Mouse (Mus musculus): Measurements from ENCODE around the gene Lsmem1. TPM values are rescaled to one million over a fixed set of nuclear protein-coding genes. Genes with fewer than 3 reads are reported as not detected.
"Not testable (repeated sequence)": the region's sequence is repeated elsewhere in the genome, so short reads cannot be mapped to it uniquely, and the experiment has no call there.

Gene Lsmem1
- polyA plus RNA-seq, 1 experiment from 2014 or later = not detected

GRCm38 (mm10) chr12:40200484-40201235 lies 1.4 kb upstream of the Lsmem1 start:
- Histone ChIP-seq H3K27ac (no peak overlapping the region), H3K4me3 (no peak overlapping the region), H3K27me3 (ENCODE audit: insufficient read depth, poor library complexity, severe bottlenecking) (no peaks in the 10 kb centered on the region), H3K9me3 (no peaks in the 10 kb centered on the region), H3K36me3 (peaks cover 47% of the 10 kb centered on the region), H3K4me1 (replicated peaks) (no peaks in the 10 kb centered on the region)
- no peak for DNase-seq (ENCODE audit: low spot score)
- WGBS = 92% methylated on average over 6 of the region's 6 CpGs

DNA sequence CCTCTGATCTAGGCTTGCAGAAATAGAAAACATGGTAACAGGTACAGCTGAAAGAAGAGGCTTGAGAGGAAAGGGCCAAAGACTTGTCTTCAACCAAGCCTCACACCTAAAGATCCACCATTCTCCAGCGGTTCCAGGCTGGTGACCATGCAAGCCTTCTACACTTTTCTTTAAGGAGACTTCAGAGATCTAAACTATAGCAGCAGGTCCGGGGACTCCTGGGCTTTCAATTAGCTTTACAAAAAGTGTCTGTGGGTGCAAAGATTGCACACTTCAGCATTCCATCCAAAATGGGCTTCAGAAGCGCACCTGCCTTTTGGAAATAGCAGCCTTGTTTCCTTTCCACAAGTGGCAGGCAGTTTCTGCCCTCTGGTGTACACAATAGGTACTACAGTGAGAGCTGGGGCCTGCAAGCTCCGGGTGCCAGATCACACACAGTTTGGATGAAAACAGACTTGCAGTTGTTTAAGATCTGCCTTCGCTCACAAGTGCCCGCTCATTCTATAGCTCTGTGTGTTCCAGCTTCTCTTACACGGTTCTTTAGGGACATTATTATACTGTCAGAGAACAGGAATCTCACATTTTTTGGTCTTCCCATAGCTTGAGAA lies 609 bp upstream of the Lsmem1 start:
- DNase-seq (ENCODE audit: low spot score) = peak; percentile 62
- H3K27ac ChIP-seq = no peak overlapping the region
- H3K27me3 ChIP-seq (ENCODE audit: insufficient read depth, poor library complexity, severe bottlenecking) = no peaks in the 10 kb centered on the region
- H3K4me1 ChIP-seq (replicated peaks) = no peaks in the 10 kb centered on the region
- no peaks in the 10 kb centered on the region for H3K9me3 ChIP-seq
- 57% methylated on average over 7 of the region's 7 CpGs for WGBS
- H3K36me3 ChIP-seq = peaks cover 40% of the 10 kb centered on the region
- H3K4me3 ChIP-seq = no peak overlapping the region

GRCm38 (mm10) chr12:40198427-40198826 lies 863 bp downstream of the Lsmem1 start:
- Histone ChIP-seq H3K36me3 (peaks cover 25% of the 10 kb centered on the region), H3K27ac (no peak overlapping the region), H3K9me3 (no peaks in the 10 kb centered on the region), H3K27me3 (ENCODE audit: insufficient read depth, poor library complexity, severe bottlenecking) (no peaks in the 10 kb centered on the region), H3K4me1 (replicated peaks) (no peaks in the 10 kb centered on the region), H3K4me3 (no peak overlapping the region)
- WGBS = 90% methylated on average over 9 of the region's 9 CpGs
- DNase-seq (ENCODE audit: low spot score) = no peak

GRCm38 (mm10) chr12:40198019-40198418 lies 1.3 kb downstream of the Lsmem1 start:
- Histone ChIP-seq H3K4me3 (no peak overlapping the region), H3K27ac (no peak overlapping the region), H3K27me3 (ENCODE audit: insufficient read depth, poor library complexity, severe bottlenecking) (no peaks in the 10 kb centered on the region), H3K36me3 (peaks cover 21% of the 10 kb centered on the region), H3K4me1 (replicated peaks) (no peaks in the 10 kb centered on the region), H3K9me3 (no peaks in the 10 kb centered on the region)
- 90% methylated on average over 5 of the region's 5 CpGs for WGBS
- no peak for DNase-seq (ENCODE audit: low spot score)

DNA sequence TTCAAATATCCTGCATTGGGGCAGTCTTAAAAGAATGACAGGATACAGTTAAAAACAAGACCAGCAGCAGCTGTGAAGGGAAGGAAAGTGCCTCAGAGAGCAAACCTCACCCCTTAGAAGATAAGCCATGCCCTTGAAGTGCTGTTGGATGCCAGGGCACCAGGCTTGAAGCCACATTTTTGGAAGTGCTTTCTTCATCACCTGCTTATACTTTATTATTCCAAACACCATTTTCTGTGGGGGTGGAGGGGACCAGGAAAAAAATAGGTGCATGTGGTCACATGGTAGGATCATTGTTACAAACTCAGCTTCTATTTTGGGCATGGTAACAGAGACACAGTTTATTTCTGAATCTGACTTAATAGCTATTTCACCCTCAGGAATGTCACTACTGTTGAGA lies 1.8 kb downstream of the Lsmem1 start:
- Histone ChIP-seq H3K4me1 (replicated peaks) (no peaks in the 10 kb centered on the region), H3K36me3 (peaks cover 16% of the 10 kb centered on the region), H3K4me3 (no peak overlapping the region), H3K27me3 (ENCODE audit: insufficient read depth, poor library complexity, severe bottlenecking) (no peaks in the 10 kb centered on the region), H3K27ac (no peak overlapping the region), H3K9me3 (no peaks in the 10 kb centered on the region)
- DNase-seq (ENCODE audit: low spot score) = no peak

GRCm38 (mm10) chr12:40185474-40185873 lies 13.8 kb downstream of the Lsmem1 start:
- no peak for DNase-seq (ENCODE audit: low spot score)
- H3K4me1 ChIP-seq (replicated peaks) = no peaks in the 10 kb centered on the region
- no peaks in the 10 kb centered on the region for H3K27me3 ChIP-seq (ENCODE audit: insufficient read depth, poor library complexity, severe bottlenecking)
- H3K9me3 ChIP-seq = peaks cover 9% of the 10 kb centered on the region; the same call in 1 of the 2 replicates
- no peak overlapping the region for H3K4me3 ChIP-seq
- H3K36me3 ChIP-seq = no peaks in the 10 kb centered on the region
- no peak overlapping the region for H3K27ac ChIP-seq
- WGBS = 96% methylated on average over 3 of the region's 3 CpGs

DNA sequence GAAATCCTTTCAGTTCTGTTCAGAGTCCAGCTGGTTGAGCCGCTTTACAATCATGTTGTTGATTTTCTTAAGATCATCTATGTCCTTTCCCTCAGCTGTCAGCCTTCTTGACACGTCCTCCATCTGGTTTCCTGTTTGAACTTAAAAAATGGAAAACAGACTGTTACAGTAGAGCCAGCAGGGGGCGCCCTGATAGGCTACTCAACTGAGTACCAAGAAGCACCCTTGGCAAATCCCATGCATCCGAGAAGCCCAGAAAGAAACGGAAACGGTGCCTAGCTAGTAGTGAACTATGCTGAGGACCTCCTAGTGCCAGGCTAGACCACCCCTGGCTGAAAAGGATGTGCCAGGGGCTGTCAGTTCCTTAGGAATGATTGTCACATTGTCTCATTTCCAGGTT lies 22.2 kb downstream of the Lsmem1 start:
- peaks cover 9% of the 10 kb centered on the region; the same call in 1 of the 2 replicates for H3K9me3 ChIP-seq
- H3K27ac ChIP-seq = no peak overlapping the region
- 65% methylated on average over 6 of the region's 6 CpGs for WGBS

DNA sequence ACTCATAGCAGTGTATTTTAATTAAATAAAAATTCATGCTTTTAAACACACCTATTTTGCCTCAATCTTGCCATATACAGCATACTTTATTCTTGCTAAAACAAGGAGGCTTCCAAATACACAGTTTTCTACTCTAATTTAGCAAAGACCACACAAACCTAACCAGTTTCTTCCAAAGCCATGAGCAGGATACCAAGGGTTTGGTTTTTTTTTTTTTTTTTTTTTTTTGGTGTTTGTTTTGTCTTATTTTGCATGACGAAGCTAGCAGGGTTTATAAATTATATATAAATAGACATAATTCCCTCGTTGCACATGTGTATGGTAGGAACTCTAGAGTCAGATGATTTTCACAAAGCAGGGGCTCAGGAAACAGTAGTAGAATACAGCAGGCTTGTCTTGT lies 23.1 kb downstream of the Lsmem1 start:
- Histone ChIP-seq H3K27me3 (ENCODE audit: insufficient read depth, poor library complexity, severe bottlenecking) (no peaks in the 10 kb centered on the region), H3K27ac (no peak overlapping the region), H3K36me3 (no peaks in the 10 kb centered on the region), H3K4me3 (no peak overlapping the region), H3K4me1 (replicated peaks) (no peaks in the 10 kb centered on the region), H3K9me3 (peaks cover 4% of the 10 kb centered on the region; the same call in 1 of the 2 replicates)
- no peak for DNase-seq (ENCODE audit: low spot score)
- WGBS = 88% methylated on average over 2 of the region's 2 CpGs

More for the DNA sequence above, 22.2 kb downstream of the Lsmem1 start:
- no peaks in the 10 kb centered on the region for H3K4me1 ChIP-seq (replicated peaks)
- no peaks in the 10 kb centered on the region for H3K27me3 ChIP-seq (ENCODE audit: insufficient read depth, poor library complexity, severe bottlenecking)
- H3K36me3 ChIP-seq = no peaks in the 10 kb centered on the region
- no peak overlapping the region for H3K4me3 ChIP-seq
- DNase-seq (ENCODE audit: low spot score) = no peak

DNA sequence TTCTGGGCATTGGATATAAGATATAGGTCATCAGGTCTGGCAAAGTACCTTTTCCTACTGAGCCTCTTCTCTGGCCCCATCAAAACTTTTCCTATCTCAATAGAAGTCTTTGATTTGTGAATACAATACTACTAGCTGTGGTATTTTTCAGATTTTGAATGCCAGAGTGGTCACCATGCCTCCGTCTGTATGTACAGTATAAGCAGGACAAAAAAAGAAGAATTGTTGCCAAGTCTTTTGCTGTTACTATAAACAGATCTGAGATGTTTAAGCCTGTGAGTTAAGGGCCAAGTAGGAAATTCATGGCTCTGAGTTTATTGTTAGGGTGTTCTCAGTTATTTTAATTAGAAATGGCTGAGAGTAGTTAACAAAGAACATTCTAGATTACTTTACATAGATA lies 24.1 kb downstream of the Lsmem1 start:
- H3K9me3 ChIP-seq; DNase-seq (ENCODE audit: low spot score); H3K4me3 ChIP-seq; H3K36me3 ChIP-seq; H3K4me1 ChIP-seq (replicated peaks); H3K27ac ChIP-seq; H3K27me3 ChIP-seq (ENCODE audit: insufficient read depth, poor library complexity, severe bottlenecking): not testable (repeated sequence)
- 82% methylated on average over 1 of the region's 1 CpGs for WGBS

DNA sequence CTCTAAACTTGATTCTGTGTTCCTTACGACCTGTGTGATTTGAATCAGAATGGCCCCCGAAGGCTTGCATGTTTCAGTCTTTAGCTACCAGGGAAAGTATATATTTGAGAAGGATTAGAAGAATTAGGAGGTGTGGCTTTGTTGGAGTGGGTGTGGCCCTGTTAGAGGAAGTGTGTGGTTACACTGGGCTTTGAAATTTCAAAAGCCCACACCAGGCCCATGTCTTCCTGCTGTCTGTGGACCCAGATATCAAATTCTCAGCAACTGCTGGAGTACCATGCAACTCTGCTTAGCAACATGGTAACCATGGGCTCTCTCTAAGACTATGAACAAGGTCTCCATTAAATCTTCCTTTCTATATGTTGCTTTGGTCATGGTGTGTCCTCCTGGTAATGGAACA lies 27.7 kb downstream of the Lsmem1 start:
- no peaks in the 10 kb centered on the region for H3K4me1 ChIP-seq (replicated peaks)
- no peak overlapping the region for H3K27ac ChIP-seq
- no peaks in the 10 kb centered on the region for H3K27me3 ChIP-seq (ENCODE audit: insufficient read depth, poor library complexity, severe bottlenecking)
- no peak for DNase-seq (ENCODE audit: low spot score)
- 88% methylated on average over 2 of the region's 2 CpGs for WGBS
- no peaks in the 10 kb centered on the region for H3K9me3 ChIP-seq
- no peaks in the 10 kb centered on the region for H3K36me3 ChIP-seq
- no peak overlapping the region for H3K4me3 ChIP-seq

DNA sequence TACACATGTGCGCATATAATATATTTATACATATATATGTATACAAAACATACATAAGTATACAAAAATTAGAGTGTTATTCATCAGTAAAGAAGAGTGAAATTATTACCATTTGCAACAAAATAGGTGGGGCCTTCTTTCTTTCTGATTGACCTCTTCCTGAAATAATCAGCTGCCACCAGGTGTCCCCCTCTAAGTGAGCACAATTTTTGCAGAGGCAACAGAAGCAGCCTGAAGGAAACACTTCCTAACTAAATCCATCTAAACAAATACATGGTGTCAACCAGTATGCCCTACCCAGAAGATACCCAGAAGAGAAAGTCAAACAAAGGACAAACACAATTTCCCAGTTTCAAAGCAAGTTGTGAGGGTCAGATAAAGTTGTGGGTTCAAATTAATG lies 29.6 kb downstream of the Lsmem1 start:
- H3K27me3 ChIP-seq (ENCODE audit: insufficient read depth, poor library complexity, severe bottlenecking) = no peaks in the 10 kb centered on the region
- no peak overlapping the region for H3K27ac ChIP-seq
- no peak overlapping the region for H3K4me3 ChIP-seq
- H3K9me3 ChIP-seq = no peaks in the 10 kb centered on the region
- no peaks in the 10 kb centered on the region for H3K4me1 ChIP-seq (replicated peaks)
- WGBS = 93% methylated on average over 1 of the region's 1 CpGs
- DNase-seq (ENCODE audit: low spot score) = no peak
- H3K36me3 ChIP-seq = no peaks in the 10 kb centered on the region

GRCm38 (mm10) chr12:40164621-40165020 lies 34.7 kb downstream of the Lsmem1 start:
- Histone ChIP-seq H3K4me3 (no peak overlapping the region), H3K27ac (no peak overlapping the region), H3K27me3 (ENCODE audit: insufficient read depth, poor library complexity, severe bottlenecking) (no peaks in the 10 kb centered on the region), H3K4me1 (replicated peaks) (no peaks in the 10 kb centered on the region), H3K9me3 (no peaks in the 10 kb centered on the region), H3K36me3 (no peaks in the 10 kb centered on the region)
- WGBS = 16% methylated on average over 2 of the region's 2 CpGs
- no peak for DNase-seq (ENCODE audit: low spot score)

- WGBS = 78% methylated on average over 2 of the region's 2 CpGs
- no peaks in the 10 kb centered on the region for H3K9me3 ChIP-seq
- H3K36me3 ChIP-seq = no peaks in the 10 kb centered on the region
- no peaks in the 10 kb centered on the region for H3K4me1 ChIP-seq (replicated peaks)
- no peak overlapping the region for H3K27ac ChIP-seq
- no peaks in the 10 kb centered on the region for H3K27me3 ChIP-seq (ENCODE audit: insufficient read depth, poor library complexity, severe bottlenecking)
- DNase-seq (ENCODE audit: low spot score) = no peak
- H3K4me3 ChIP-seq = no peak overlapping the region
Observed at GRCm38 (mm10) chr12:40160777-40161176, 38.5 kb downstream of the Lsmem1 start.
